8 mouse cellular contexts compared by ENCODE assay signal in genomic region chr11:78453675-78454074, GRCm38 (mm10). TPM values are rescaled to one million over a fixed set of nuclear protein-coding genes. Genes with fewer than 3 reads are reported as not detected.
DNase-seq lines count a peak whose midpoint lies in the region; ATAC-seq and TF ChIP-seq lines count a peak whose summit lies in the region.

No protein-coding gene starts in this region.

- H3K27me3 ChIP-seq in hindbrain, embryonic 11.5 days (ENCODE audit: control insufficient read depth, insufficient read depth, low read length) = no peaks in the 10 kb centered on the region
- H3K27me3 ChIP-seq in hindbrain, embryonic 12.5 days = no peaks in the 10 kb centered on the region
- peaks cover 6% of the 10 kb centered on the region for H3K27me3 ChIP-seq in C2C12 (ENCODE audit: control insufficient read depth, insufficient read depth, insufficient read length)

- no peaks in the 10 kb centered on the region for H3K9me3 ChIP-seq in hindbrain, embryonic 11.5 days (ENCODE audit: control insufficient read depth, low read length)
- no peaks in the 10 kb centered on the region for H3K9me3 ChIP-seq in hindbrain, embryonic 12.5 days (replicated peaks)

- peak; percentile 78 for DNase-seq in hindbrain, embryonic 11.5 days (ENCODE audit: low spot score)
- DNase-seq in ZHBTc4 (ENCODE audit: low read depth, low spot score) = peak; percentile 84
- peak; percentile 46 for DNase-seq in embryo, embryonic 11.5 days (ENCODE audit: low read depth, low spot score)
- DNase-seq in layer of hippocampus, postnatal 14 days (ENCODE audit: low spot score in 2 of 2) = peak; percentile 47 to 71
- peak; percentile 56 to 75 for DNase-seq in right cerebral cortex, postnatal 10 days (ENCODE audit: low spot score in 2 of 2)

- no peak overlapping the region for H3K9ac ChIP-seq in hindbrain, embryonic 11.5 days (ENCODE audit: low read depth, low read length)
- no peak overlapping the region for H3K9ac ChIP-seq in hindbrain, embryonic 12.5 days

- WGBS in hindbrain, embryonic 11.5 days = 9% methylated on average over 4 of the region's 4 CpGs
- 13% methylated on average over 4 of the region's 4 CpGs for WGBS in hindbrain, embryonic 12.5 days

- no peak overlapping the region for H3ac ChIP-seq in C2C12 (ENCODE audit: control insufficient read depth, insufficient read length, low read depth)

- H3K79me2 ChIP-seq in C2C12 (ENCODE audit: control insufficient read depth, insufficient read depth) = no peaks in the 10 kb centered on the region

- H3K4me1 ChIP-seq in hindbrain, embryonic 11.5 days (replicated peaks; ENCODE audit: control insufficient read depth, insufficient read depth, low read length) = no peaks in the 10 kb centered on the region
- no peaks in the 10 kb centered on the region for H3K4me1 ChIP-seq in hindbrain, embryonic 12.5 days

- TF ChIP-seq CTCF in C2C12 (IDR thresholded peaks at IDR 0.05; ENCODE audit: control insufficient read depth, insufficient read depth, insufficient read length) = peak; percentile 69

- H3K4me2 ChIP-seq in hindbrain, embryonic 11.5 days (replicated peaks; ENCODE audit: low read depth, low read length) = no peak overlapping the region
- H3K4me2 ChIP-seq in hindbrain, embryonic 12.5 days (replicated peaks) = no peak overlapping the region

- no peaks in the 10 kb centered on the region for H3K79me3 ChIP-seq in C2C12 (ENCODE audit: low read depth)

- no peaks in the 10 kb centered on the region for H3K36me3 ChIP-seq in hindbrain, embryonic 11.5 days (ENCODE audit: control insufficient read depth, insufficient read depth, low read length)
- H3K36me3 ChIP-seq in hindbrain, embryonic 12.5 days = no peaks in the 10 kb centered on the region
- H3K36me3 ChIP-seq in C2C12 (ENCODE audit: control insufficient read depth, insufficient read depth) = no peaks in the 10 kb centered on the region

- no peak overlapping the region for H3K4me3 ChIP-seq in hindbrain, embryonic 11.5 days (ENCODE audit: low read depth, low read length)
- H3K4me3 ChIP-seq in hindbrain, embryonic 12.5 days = no peak overlapping the region
- no peak overlapping the region for H3K4me3 ChIP-seq in C2C12 (ENCODE audit: insufficient read depth, poor library complexity, severe bottlenecking)

- no peak overlapping the region for H3K27ac ChIP-seq in hindbrain, embryonic 11.5 days (ENCODE audit: low read depth, low read length)
- no peak overlapping the region for H3K27ac ChIP-seq in hindbrain, embryonic 12.5 days

- ATAC-seq in hindbrain, embryonic 11.5 days (ENCODE audit: low FRiP score) = no peak
- no peak for ATAC-seq in hindbrain, embryonic 12.5 days (ENCODE audit: low FRiP score)
- no peak for ATAC-seq in inflammation-experienced regulatory T-cells, adult 6 months

TF ChIP-seq in C2C12, 6 proteins besides CTCF, POLR2A, EP300 and RAD21:
- no peak for TF ChIP-seq MYOG (IDR thresholded peaks at IDR 0.05; ENCODE audit: control insufficient read depth, extremely low read depth, insufficient read length)
- no peak for TF ChIP-seq MYOD1 (IDR thresholded peaks at IDR 0.05; ENCODE audit: control insufficient read depth, insufficient read length, low read depth)
- TF ChIP-seq FOSL1 (IDR thresholded peaks at IDR 0.05; ENCODE audit: insufficient read depth, low read length, poor library complexity, severe bottlenecking) = no peak
- no peak for TF ChIP-seq USF1 (IDR thresholded peaks at IDR 0.05; ENCODE audit: low read depth)
- no peak for TF ChIP-seq MAX (IDR thresholded peaks at IDR 0.05)
- no peak for TF ChIP-seq CEBPB (IDR thresholded peaks at IDR 0.05; ENCODE audit: low read depth)

RNA-seq across cellular contexts. Expression of gene Slc46a1, which starts 11.8 kb away (rescaled TPM):
- 14.5 and 15.9 TPM in 2 replicates for polyA plus RNA-seq in hindbrain, embryonic 11.5 days (2014; fragmentation: Nextera tagmentation; extraction: Ambion mirVana)
- polyA plus RNA-seq in hindbrain, embryonic 12.5 days (2016; fragmentation: Nextera tagmentation; extraction: Ambion mirVana) = 17.5 and 17.9 TPM in 2 replicates
- polyA plus RNA-seq in C2C12 (2012; fragmentation: generic; extraction: Trizol) = 7.3 TPM
- total RNA-seq in layer of hippocampus, postnatal 14 days (2021) = 1 to 10 TPM; 9.6 to 9.8 TPM
- polyA plus RNA-seq in inflammation-experienced regulatory T-cells, adult 6 months (2017; shearing (Covaris generic)) = 1 to 10 TPM in 2 of 3 experiments, under 1 TPM in 1; 0.36 to 4.3 (median 3.7) TPM

RNA-seq across cellular contexts. Expression of gene Slc13a2, which starts 31.7 kb away (rescaled TPM):
- not detected in 2 replicates for polyA plus RNA-seq in hindbrain, embryonic 11.5 days (2014; fragmentation: Nextera tagmentation; extraction: Ambion mirVana)
- not detected in 2 replicates for polyA plus RNA-seq in hindbrain, embryonic 12.5 days (2016; fragmentation: Nextera tagmentation; extraction: Ambion mirVana)
- polyA plus RNA-seq in C2C12 (2012; fragmentation: generic; extraction: Trizol) = not detected
- total RNA-seq in layer of hippocampus, postnatal 14 days (2021) = not detected
- polyA plus RNA-seq in inflammation-experienced regulatory T-cells, adult 6 months (2017; shearing (Covaris generic)) = not detected

RNA-seq across cellular contexts. Expression of gene Sarm1, which starts 43.9 kb away (rescaled TPM):
- polyA plus RNA-seq in hindbrain, embryonic 11.5 days (2014; fragmentation: Nextera tagmentation; extraction: Ambion mirVana) = 16.3 and 17.5 TPM in 2 replicates
- 33.7 and 35.7 TPM in 2 replicates for polyA plus RNA-seq in hindbrain, embryonic 12.5 days (2016; fragmentation: Nextera tagmentation; extraction: Ambion mirVana)
- 0.19 TPM for polyA plus RNA-seq in C2C12 (2012; fragmentation: generic; extraction: Trizol)
- total RNA-seq in layer of hippocampus, postnatal 14 days (2021) = 10 to 100 TPM; 51.0 to 53.2 TPM
- 1 to 10 TPM in 1 of 3 experiments, under 1 TPM in 2; 0.41 to 2.2 (median 0.97) TPM for polyA plus RNA-seq in inflammation-experienced regulatory T-cells, adult 6 months (2017; shearing (Covaris generic))

RNA-seq across cellular contexts. Expression of gene Vtn, which starts 45.2 kb away (rescaled TPM):
- polyA plus RNA-seq in hindbrain, embryonic 11.5 days (2014; fragmentation: Nextera tagmentation; extraction: Ambion mirVana) = 95.4 and 129 TPM in 2 replicates
- polyA plus RNA-seq in hindbrain, embryonic 12.5 days (2016; fragmentation: Nextera tagmentation; extraction: Ambion mirVana) = 118 and 156 TPM in 2 replicates
- polyA plus RNA-seq in C2C12 (2012; fragmentation: generic; extraction: Trizol) = not detected
- total RNA-seq in layer of hippocampus, postnatal 14 days (2021) = 10 to 100 TPM; 65.7 to 71.5 TPM
- polyA plus RNA-seq in inflammation-experienced regulatory T-cells, adult 6 months (2017; shearing (Covaris generic)) = not detected

RNA-seq across cellular contexts. Expression of gene Sebox, which starts 49.6 kb away (rescaled TPM):
- not detected in 2 replicates for polyA plus RNA-seq in hindbrain, embryonic 11.5 days (2014; fragmentation: Nextera tagmentation; extraction: Ambion mirVana)
- not detected in 2 replicates for polyA plus RNA-seq in hindbrain, embryonic 12.5 days (2016; fragmentation: Nextera tagmentation; extraction: Ambion mirVana)
- polyA plus RNA-seq in C2C12 (2012; fragmentation: generic; extraction: Trizol) = 0.02 TPM
- total RNA-seq in layer of hippocampus, postnatal 14 days (2021) = 1 to 10 TPM; 3.9 to 4.5 TPM
- not detected for polyA plus RNA-seq in inflammation-experienced regulatory T-cells, adult 6 months (2017; shearing (Covaris generic))
